In the genomic region with DNA sequence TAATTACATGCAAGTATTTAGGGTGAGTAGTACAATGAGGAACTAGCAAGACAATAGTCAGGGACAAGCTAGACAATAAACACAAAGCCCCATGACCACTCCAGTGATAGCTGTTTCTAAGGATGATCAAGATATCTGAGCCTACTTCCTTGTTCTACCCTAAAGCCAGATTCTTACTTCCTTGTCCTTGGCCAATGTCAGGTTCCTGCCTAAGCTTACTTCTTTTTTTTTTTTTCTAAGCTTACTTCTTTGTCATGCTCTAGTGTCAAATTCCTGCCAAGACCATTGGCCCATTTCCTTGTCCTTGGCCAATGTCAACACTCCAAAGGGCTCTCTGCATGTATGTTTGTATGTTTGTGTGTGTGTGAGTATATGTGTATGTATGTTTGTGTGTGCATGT, we compare ENCODE assay signal across 16 mouse cellular contexts.
"Had no signal": no experiment of that assay in that cellular context is flagged by ENCODE, and none has a peak within 500 bp of the region (broad histone marks: within the 10 kb centered on the region; RNA-seq: fewer than 3 reads in every experiment).

No protein-coding gene starts in this region.

- H3K9ac ChIP-seq: liver, embryonic 13.5 days; liver, postnatal 0 days; lung, embryonic 15.5 days; neural tube, embryonic 13.5 days; stomach, embryonic 15.5 days had no signal

- H3K4me3 ChIP-seq: left cerebral cortex, adult 2 months; limb, embryonic 10.5 days; liver, embryonic 13.5 days; lung, embryonic 15.5 days; midbrain, embryonic 10.5 days; neural tube, embryonic 13.5 days; stomach, embryonic 15.5 days had no signal

- ATAC-seq: liver, postnatal 0 days had no signal

- H3K9me3 ChIP-seq: limb, embryonic 10.5 days; lung, embryonic 15.5 days; midbrain, embryonic 10.5 days; neural tube, embryonic 13.5 days; stomach, embryonic 15.5 days had no signal

- H3K27me3 ChIP-seq: liver, embryonic 13.5 days; lung, embryonic 15.5 days; neural tube, embryonic 13.5 days; stomach, embryonic 15.5 days had no signal

- H3K4me1 ChIP-seq: limb, embryonic 10.5 days; liver, embryonic 13.5 days; lung, embryonic 15.5 days; midbrain, embryonic 10.5 days; neural tube, embryonic 13.5 days; stomach, embryonic 15.5 days had no signal

- H3K4me2 ChIP-seq: liver, embryonic 13.5 days; lung, embryonic 15.5 days; neural tube, embryonic 13.5 days; stomach, embryonic 15.5 days had no signal

- H3K36me3 ChIP-seq: limb, embryonic 10.5 days; liver, embryonic 13.5 days; lung, embryonic 15.5 days; midbrain, embryonic 10.5 days; neural tube, embryonic 13.5 days; stomach, embryonic 15.5 days had no signal

- H3K27ac ChIP-seq: left cerebral cortex, adult 2 months; limb, embryonic 10.5 days; liver, embryonic 13.5 days; lung, embryonic 15.5 days; midbrain, embryonic 10.5 days; neural tube, embryonic 13.5 days; stomach, embryonic 15.5 days had no signal

- DNase-seq: kidney, adult 8-10 months; kidney, postnatal 25 days; liver, embryonic 13.5 days; liver, postnatal 0 days; lung, postnatal 14 days; midbrain, embryonic 14.5 days; right cerebral cortex, adult 18-20 months; right cerebral cortex, postnatal 25 days; thymus, adult 2 months; thymus, postnatal 25 days had no signal
